Mouse (Mus musculus) MEL (cell line): ENCODE results near the gene Dtnb. TPM values are rescaled to one million over a fixed set of nuclear protein-coding genes. Genes with fewer than 3 reads are reported as not detected.
A peak's percentile ranks its signal among the peaks of the same experiment; 100 is the strongest.

Experiments
- DNase-seq: peaks from one replicate; pipeline ENCODE4 v3.0.0; 2011; ENCODE audit warnings: low read depth, low spot score
- H3K27ac ChIP-seq: 2 replicates; pipeline ENCODE4 v1.5.1; 2012; ENCODE audit warnings: low read depth, mild to moderate bottlenecking, control low read depth, low read length, moderate library complexity; ENCODE audit not compliant: control insufficient read depth
- H3K27me3 ChIP-seq, 2 experiments: fragments of 150-350 bp in 1 of 2; sonication (generic) in 1 of 2; 2 replicates each; pipeline ENCODE4 v1.6.1; 2012; ENCODE audit warnings: low read length in 2 of 2, mild to moderate bottlenecking in 2 of 2, improper control_type of control experiment in 1 of 2, moderate library complexity in 1 of 2; ENCODE audit not compliant: insufficient read depth in 2 of 2, control insufficient read depth in 1 of 2
- H3K36me3 ChIP-seq, 2 experiments: 2 replicates each; pipeline ENCODE4 v1.6.1; 2012 to 2014; ENCODE audit warnings: low read length in 2 of 2, improper control_type of control experiment in 1 of 2, inconsistent platforms in 1 of 2, mild to moderate bottlenecking in 1 of 2; ENCODE audit not compliant: insufficient read depth in 2 of 2, control insufficient read depth in 1 of 2
- H3K4me1 ChIP-seq, 2 experiments: fragments of 150-350 bp in 1 of 2; sonication (generic) in 1 of 2; 2 replicates each; pipeline ENCODE4 v1.6.1; 2012; ENCODE audit warnings: low read length in 2 of 2, improper control_type of control experiment in 1 of 2, mild to moderate bottlenecking in 1 of 2; ENCODE audit not compliant: insufficient read depth in 2 of 2, control insufficient read depth in 1 of 2
- H3K4me3 ChIP-seq, 2 experiments: fragments of 150-350 bp in 1 of 2; sonication (generic) in 1 of 2; 2 replicates each; pipeline ENCODE4 v1.5.1; 2012; ENCODE audit warnings: low read depth in 2 of 2, low read length in 2 of 2, mild to moderate bottlenecking in 2 of 2, moderate library complexity in 2 of 2, control low read depth in 1 of 2, improper control_type of control experiment in 1 of 2; ENCODE audit not compliant: control insufficient read depth in 1 of 2, insufficient read depth in 1 of 2
- H3K79me2 ChIP-seq: 2 replicates; pipeline ENCODE4 v1.6.1; 2012; ENCODE audit warnings: mild to moderate bottlenecking, low read length, moderate library complexity; ENCODE audit not compliant: control insufficient read depth, poor library complexity, insufficient read depth
- H3K9ac ChIP-seq: 2 replicates; pipeline ENCODE4 v1.6.1; 2012; ENCODE audit warnings: low read depth, mild to moderate bottlenecking, control low read depth, low read length, moderate library complexity; ENCODE audit not compliant: control insufficient read depth, poor library complexity, severe bottlenecking
- H3K9me3 ChIP-seq: fragments of 150-350 bp; sonication (generic); replicated peaks from 2 replicates; pipeline ENCODE4 v1.6.1; 2012; ENCODE audit warnings: mild to moderate bottlenecking, low read length, improper control_type of control experiment, moderate library complexity; ENCODE audit not compliant: insufficient read depth
- BHLHE40 ChIP-seq: IDR thresholded peaks from 2 replicates; pipeline ENCODE4 v1.6.1; 2012; ENCODE audit warnings: low read depth, mild to moderate bottlenecking, inconsistent platforms, low read length, improper control_type of control experiment, borderline replicate concordance
- CHD2 ChIP-seq: IDR thresholded peaks from 2 replicates; pipeline ENCODE4 v1.6.1; 2011; ENCODE audit warnings: low read length, improper control_type of control experiment
- CTCF ChIP-seq, 3 experiments: IDR thresholded peaks in 2 of 3; conservative IDR thresholded peaks in 1 of 3; 2 replicates each; pipeline ENCODE4 v1.5.1; 2011 to 2012; ENCODE audit warnings: low read length in 3 of 3, low read depth in 2 of 3, mild to moderate bottlenecking in 2 of 3, improper control_type of control experiment in 1 of 3, inconsistent platforms in 1 of 3, mixed read lengths in 1 of 3, moderate library complexity in 1 of 3; ENCODE audit not compliant: control insufficient read depth in 1 of 3, insufficient read depth in 1 of 3, poor library complexity in 1 of 3, severe bottlenecking in 1 of 3
- E2F4 ChIP-seq: IDR thresholded peaks from 2 replicates; pipeline ENCODE4 v1.6.1; 2011; ENCODE audit warnings: low read depth, low read length, improper control_type of control experiment, borderline replicate concordance
- ELF1 ChIP-seq: IDR thresholded peaks from 2 replicates; pipeline ENCODE4 v1.6.1; 2014; ENCODE audit warnings: low read depth, mild to moderate bottlenecking, inconsistent platforms, low read length, improper control_type of control experiment, moderate library complexity
- HCFC1 ChIP-seq: IDR thresholded peaks from 2 replicates; pipeline ENCODE4 v1.6.1; 2012; ENCODE audit warnings: low read depth, mild to moderate bottlenecking, inconsistent platforms, low read length, improper control_type of control experiment, moderate library complexity
- JUND ChIP-seq: IDR thresholded peaks from 2 replicates; pipeline ENCODE4 v1.6.1; 2011; ENCODE audit warnings: low read depth, mild to moderate bottlenecking, improper control_type of control experiment, low read length
- KAT2A ChIP-seq: conservative IDR thresholded peaks from 2 replicates; pipeline ENCODE4 v1.6.1; 2012; ENCODE audit warnings: low read depth, low read length, improper control_type of control experiment, inconsistent platforms
- MYB ChIP-seq: IDR thresholded peaks from 2 replicates; pipeline ENCODE4 v1.6.1; 2011; ENCODE audit warnings: mild to moderate bottlenecking, low read depth, low read length, improper control_type of control experiment
- POLR2AphosphoS2 ChIP-seq: IDR thresholded peaks from 2 replicates; pipeline ENCODE4 v1.6.1; 2011; ENCODE audit warnings: low read length, improper control_type of control experiment
- RAD21 ChIP-seq: IDR thresholded peaks from 2 replicates; pipeline ENCODE4 v1.6.1; 2011; ENCODE audit warnings: mild to moderate bottlenecking, low read depth, low read length, improper control_type of control experiment
- TAL1 ChIP-seq: IDR thresholded peaks from 2 replicates; pipeline ENCODE4 v1.6.1; 2012; ENCODE audit warnings: mild to moderate bottlenecking, inconsistent platforms, low read length, moderate library complexity, mixed read lengths
- TCF12 ChIP-seq: IDR thresholded peaks from 2 replicates; pipeline ENCODE4 v1.6.1; 2014; ENCODE audit warnings: low read depth, mild to moderate bottlenecking, inconsistent platforms, low read length, improper control_type of control experiment, moderate library complexity
- USF2 ChIP-seq, 2 experiments: IDR thresholded peaks; 2 replicates each; pipeline ENCODE4 v1.6.1; 2011 to 2012; ENCODE audit warnings: improper control_type of control experiment in 2 of 2, low read length in 2 of 2, borderline replicate concordance in 1 of 2, inconsistent platforms in 1 of 2, low read depth in 1 of 2, mild to moderate bottlenecking in 1 of 2; ENCODE audit not compliant: insufficient read depth in 1 of 2
- ZKSCAN1 ChIP-seq: IDR thresholded peaks from 2 replicates; pipeline ENCODE4 v1.6.1; 2012; ENCODE audit warnings: low read depth, mild to moderate bottlenecking, inconsistent platforms, low read length, improper control_type of control experiment, moderate library complexity
- polyA plus RNA-seq, 2 experiments: library from polyadenylated mRNA; stranded (reverse) in 1 of 2; unstranded in 1 of 2; fragments of >175 nt in 1 of 2; fragments of >200 nt in 1 of 2; gene quantifications; 2 replicates each; pipeline versions ENCODE4 v1.2.1 to v1.2.4; 2012; ENCODE audit warnings: low replicate concordance in 2 of 2, low read depth in 1 of 2; ENCODE audit not compliant: insufficient read length in 2 of 2, insufficient read depth in 1 of 2, missing spikeins in 1 of 2
- total RNA-seq: library from RNA; depleted of rRNA; stranded (reverse); fragments of 300-350 nt; gene quantifications from 2 replicates; pipeline ENCODE4 v1.2.3, GENCODE M21; 2012

Dtnb gene
- total and polyA plus RNA-seq, 3 experiments, result 18.6 to 24.9 TPM; not detected in 1

DNA sequence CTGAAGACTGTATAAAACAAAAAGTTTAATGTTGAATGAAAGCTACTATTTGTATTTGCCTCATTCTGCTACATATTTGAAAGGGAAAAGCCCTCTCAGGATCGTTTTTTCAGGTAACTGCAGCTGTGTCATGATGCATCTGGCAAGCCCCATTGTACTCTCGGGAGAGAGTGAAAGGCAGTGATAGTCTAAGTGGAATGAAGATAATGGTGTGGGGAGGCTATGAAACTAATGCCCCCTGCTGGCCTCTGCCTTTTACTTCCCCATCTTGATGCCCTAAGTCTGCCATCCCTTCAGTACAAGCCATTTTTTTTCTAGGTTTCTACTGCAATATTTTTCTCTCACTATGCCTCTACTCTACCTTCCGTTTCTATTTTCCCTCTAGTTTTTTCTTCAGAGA is 69.8 kb downstream of the Dtnb start (continued):
- TF ChIP-seq POLR2AphosphoS2 (no peak), BHLHE40 (no peak), CHD2 (no peak), USF2 (IDR thresholded peaks at IDR 0.05; ENCODE audit: borderline replicate concordance in 1 of 2, insufficient read depth in 1 of 2, low read depth in 1 of 2, low read length in 2 of 2) (no peak), RAD21 (peak; percentile 69), E2F4 (no peak), ELF1 (no peak), KAT2A (no peak), TCF12 (no peak)

DNA sequence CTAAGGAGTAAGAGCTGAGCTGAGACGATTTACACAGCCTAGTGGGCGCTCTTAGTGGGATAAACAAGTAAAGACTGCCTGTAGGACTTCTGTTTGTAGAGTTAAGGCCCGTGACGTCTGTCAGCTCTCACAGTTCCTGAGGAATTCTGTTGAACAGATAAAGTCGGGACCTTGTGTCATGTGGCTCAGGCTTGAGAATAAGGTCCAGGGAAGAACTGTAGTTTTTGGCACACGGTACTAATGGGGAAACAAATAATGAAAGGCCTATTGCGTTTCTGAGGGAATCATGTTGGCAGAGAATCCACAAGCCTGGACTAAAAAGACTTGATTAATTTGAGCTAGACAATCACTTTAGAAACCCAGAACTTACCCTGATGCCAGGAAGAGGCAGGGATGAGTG is 84.6 kb downstream of the Dtnb start:
- H3K4me3 ChIP-seq, result no peak overlapping the region
- no peaks in the 10 kb centered on the region for H3K27me3 ChIP-seq
- no peaks in the 10 kb centered on the region for H3K9me3 ChIP-seq
- H3K27ac ChIP-seq, result no peak overlapping the region
- H3K79me2 ChIP-seq, result no peaks in the 10 kb centered on the region
- TF ChIP-seq POLR2AphosphoS2, result no peak
- no peak for TF ChIP-seq ZKSCAN1
- no peak for TF ChIP-seq TAL1
- TF ChIP-seq HCFC1, result no peak
- H3K9ac ChIP-seq, result no peak overlapping the region
- no peaks in the 10 kb centered on the region for H3K36me3 ChIP-seq
- H3K4me1 ChIP-seq, result no peaks in the 10 kb centered on the region
- DNase-seq, result no peak

DNA sequence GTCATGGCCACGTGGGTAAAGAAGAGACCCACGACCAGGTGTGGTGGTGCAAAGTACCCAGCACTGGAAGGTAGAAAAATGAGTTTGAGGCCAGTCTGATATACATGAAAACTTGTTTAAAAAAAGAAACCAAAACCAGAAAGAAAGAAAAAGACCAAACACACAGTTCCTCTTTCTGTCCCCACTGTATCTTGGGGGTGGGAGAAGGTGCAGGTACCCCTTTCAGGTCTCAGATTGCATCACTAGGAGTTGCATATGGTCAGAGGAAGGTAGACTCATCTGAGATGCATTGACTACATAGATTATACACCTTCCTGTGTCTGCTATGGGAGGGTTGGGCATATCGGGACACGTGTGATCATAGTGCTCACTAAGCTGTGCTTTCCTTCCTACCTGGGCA is 85.1 kb downstream of the Dtnb start:
- H3K9me3 ChIP-seq, result no peaks in the 10 kb centered on the region
- H3K79me2 ChIP-seq, result no peaks in the 10 kb centered on the region
- H3K9ac ChIP-seq, result no peak overlapping the region
- TF ChIP-seq CTCF (IDR thresholded peaks at IDR 0.05 in 2 of 3, conservative IDR thresholded peaks at IDR 0.05 in 1 of 3; ENCODE audit: control insufficient read depth in 1 of 3, insufficient read depth in 1 of 3, low read depth in 2 of 3, low read length in 3 of 3, poor library complexity in 1 of 3, severe bottlenecking in 1 of 3) (no peak), MYB (no peak), ELF1 (no peak), JUND (no peak)
- H3K27ac ChIP-seq, result no peak overlapping the region
- no peak for DNase-seq
- no peaks in the 10 kb centered on the region for H3K4me1 ChIP-seq
- H3K27me3 ChIP-seq, result no peaks in the 10 kb centered on the region
- H3K4me3 ChIP-seq, result no peak overlapping the region
- H3K36me3 ChIP-seq, result no peaks in the 10 kb centered on the region
